Mouse (Mus musculus) cerebellum, adult 11-12 months (tissue): ENCODE results near the gene Tbxa2r.
A peak's percentile ranks its signal among the peaks of the same experiment; 100 is the strongest.

Source experiments
- DNase-seq: peaks from one replicate; pipeline ENCODE4 v3.0.0; 2022

Gene Tbxa2r

DNA sequence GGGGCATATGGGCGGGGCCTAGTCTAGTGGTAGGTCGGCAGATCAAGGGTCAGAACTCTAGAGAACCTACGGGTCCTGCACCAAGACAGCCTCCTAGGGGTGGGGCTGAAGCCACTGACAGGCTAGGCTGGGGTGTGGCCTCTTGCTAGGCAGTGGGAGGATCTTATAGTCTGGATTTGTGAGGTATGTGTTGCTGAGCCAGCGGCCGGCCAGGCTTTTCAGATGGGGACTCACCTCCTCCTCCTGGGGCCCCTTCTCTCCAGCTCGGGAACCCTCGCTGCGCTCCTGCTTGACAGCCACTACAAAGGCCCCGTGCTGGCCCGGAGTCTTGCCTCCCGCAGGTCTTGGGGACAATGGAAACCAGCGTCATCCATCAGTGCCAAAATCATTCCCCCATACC is 20.6 kb downstream of the Tbxa2r start:
- DNase-seq = peak; percentile 66

DNA sequence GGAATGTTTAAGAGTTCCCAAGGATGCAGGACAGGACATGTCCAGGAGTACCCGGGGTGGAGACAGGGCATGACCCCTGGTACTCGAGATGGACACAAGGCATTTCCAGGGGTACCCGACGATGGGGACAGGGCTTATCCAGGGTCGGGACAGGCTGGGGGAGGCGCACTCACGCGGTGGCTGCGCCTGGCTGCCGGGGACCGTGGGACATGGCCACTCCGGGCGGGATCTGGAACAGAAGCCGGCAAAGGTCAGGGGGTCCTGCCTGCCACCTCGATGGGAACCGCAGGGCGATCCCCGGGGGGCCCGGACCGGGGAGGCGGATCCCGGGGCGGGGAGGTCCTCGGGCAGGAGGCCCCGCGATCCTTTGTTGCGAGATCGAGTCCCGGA is 21.4 kb downstream of the Tbxa2r start:
- no peak for DNase-seq

DNA sequence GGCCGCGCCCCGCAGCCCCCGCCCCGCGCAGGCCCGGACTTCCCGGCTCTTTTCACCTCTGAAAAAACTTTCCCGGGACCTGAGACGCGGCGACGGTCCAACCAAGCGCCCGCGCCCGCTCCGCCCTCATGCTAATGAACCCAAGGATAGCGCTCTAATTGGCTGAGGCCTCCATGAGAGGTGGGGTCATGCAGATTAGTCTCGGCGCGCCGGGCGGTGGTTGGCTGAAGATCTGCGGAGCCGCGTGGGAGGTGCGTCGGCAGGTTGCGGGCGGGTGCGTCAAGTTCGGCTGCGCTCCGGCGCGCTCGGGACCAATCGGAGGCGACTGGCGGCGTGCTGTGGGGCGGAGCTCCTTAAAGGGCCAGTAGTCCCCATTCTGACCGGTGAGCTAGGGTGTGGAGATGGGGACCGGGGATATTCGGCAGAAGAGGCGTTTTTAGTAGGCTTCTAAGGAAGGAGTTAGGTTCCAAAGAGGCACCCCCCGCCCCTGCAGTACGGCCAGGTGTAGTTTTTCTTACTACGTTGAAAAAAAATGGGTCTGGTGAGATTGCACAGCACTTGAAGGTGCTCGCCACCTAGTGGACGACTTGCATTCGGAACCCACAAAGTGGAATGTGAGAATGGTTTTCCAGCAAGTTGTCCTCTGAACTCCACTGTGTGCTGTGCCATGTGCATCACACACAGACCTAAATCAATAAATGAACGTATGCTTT is 22.0 kb downstream of the Tbxa2r start, which contains the start of gene Hmg20b:
Hmg20b (minus strand) TSS at position 130 of the 713 bp plus-strand sequence.
- DNase-seq = peak; percentile 99

DNA sequence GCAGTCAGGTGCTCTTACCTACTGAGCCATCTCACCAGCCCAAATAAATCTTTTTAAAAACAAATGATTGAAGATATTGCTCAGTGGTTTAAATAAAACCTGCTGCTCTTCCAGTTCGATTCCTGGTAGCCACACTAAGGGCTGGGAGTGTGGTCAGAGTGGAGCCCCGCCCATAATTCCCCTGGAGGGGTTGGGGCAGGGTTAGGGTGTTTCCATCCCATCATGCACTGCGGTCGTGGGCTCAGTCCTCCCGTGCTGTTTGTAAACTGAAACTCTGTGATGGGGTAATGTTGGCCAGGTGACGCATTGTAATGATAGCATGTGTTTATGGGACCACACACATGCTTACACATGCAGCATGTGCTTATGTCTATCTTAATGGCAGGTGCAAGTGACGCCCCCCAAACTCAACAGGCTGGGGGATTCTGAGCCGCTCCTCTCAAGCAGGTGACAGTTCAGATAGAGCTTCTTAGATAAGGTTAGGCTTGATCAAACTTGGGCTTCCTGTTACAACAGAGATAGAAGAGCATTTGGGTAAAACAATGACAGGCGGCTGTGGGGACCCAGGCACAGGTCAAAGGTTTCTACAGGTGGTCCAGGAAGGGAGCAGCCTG is 23.3 kb downstream of the Tbxa2r start:
- peak; percentile 30 for DNase-seq

DNA sequence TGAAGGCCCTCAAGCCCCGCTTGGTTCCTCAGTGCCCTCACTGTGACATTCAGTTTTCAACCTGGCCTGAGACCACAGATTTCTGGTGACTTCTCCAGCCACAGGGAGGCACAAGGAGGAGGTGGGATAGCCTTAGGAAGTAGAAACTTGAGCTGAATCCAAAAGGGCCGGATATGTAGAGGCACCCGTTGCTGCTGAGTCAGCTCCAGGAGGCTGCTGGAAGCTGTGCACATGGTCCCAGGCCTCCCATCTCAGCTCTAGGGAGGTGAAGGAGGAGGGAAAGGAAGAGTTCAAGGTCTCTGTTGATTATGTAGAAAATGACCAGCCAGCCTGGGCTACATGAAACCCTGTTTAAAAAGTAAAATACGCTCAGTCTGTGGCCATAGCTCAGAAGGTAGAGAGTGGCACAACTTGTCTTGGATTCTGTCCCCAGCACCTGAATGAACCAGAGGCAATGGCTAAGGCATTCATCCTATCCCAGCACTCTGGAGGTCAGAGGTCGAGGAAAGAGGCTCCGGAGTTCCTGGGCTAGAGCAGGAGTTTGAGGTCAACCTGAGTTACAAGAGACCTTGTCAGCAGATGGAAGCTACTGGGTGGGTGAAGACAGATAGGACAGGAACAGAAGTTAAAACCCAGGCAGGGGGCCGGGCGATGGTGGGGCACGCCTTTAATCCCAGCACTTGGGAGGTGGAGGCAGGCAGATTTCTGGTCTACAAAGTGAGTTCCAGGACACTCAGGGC is 26.4 kb downstream of the Tbxa2r start:
- peak; percentile 40 for DNase-seq

DNA sequence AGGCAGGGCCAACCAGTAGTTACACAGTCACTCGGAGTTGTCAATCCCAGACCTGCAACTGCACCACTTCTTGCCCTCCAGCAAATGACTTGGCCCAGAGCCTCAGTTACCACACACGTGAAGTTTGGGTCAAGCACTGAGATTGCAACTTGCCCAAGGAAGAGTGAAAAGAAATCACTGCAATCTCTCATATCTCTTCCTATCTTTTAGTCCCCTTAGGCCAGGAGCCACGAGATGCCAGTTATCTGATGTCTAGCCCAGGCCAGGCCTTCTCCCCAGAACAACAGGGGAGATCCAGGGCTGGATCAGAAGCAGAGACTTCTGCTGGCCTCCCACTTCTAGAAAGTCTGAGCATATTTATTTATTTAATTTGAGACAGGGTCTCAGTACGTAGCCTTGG is 27.0 kb downstream of the Tbxa2r start:
- DNase-seq = no peak

DNA sequence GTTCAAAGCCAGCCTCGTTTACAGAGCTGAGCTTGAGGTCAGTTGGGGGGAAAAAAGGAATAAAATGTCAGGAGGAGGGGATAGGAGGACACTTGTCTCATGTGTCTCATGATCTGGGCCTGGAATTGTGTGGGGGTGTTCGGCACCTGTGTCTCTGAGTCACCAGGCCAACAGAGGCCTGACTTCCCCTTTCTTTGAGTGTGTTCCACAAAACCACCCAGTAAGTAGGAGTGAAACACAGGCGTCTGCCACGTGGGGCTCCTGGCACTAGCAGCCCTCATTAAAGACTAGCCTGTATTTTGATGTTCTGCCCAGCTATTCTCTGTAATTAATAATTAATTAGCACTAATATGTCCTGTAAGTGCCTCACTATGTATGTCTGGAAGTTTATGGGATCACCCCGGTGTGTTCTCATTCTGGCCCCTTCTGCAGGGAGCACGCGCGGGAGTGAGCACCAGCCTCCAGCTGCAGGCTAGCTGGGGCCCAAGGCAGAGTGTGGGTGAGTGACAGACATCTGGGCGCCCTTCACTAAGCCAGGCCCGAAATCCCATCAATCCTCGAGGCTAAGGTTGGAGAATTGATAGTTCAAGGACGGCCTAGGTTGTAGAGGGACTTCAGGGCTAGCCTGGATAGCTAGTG is 27.9 kb downstream of the Tbxa2r start:
- DNase-seq = peak; percentile 45

DNA sequence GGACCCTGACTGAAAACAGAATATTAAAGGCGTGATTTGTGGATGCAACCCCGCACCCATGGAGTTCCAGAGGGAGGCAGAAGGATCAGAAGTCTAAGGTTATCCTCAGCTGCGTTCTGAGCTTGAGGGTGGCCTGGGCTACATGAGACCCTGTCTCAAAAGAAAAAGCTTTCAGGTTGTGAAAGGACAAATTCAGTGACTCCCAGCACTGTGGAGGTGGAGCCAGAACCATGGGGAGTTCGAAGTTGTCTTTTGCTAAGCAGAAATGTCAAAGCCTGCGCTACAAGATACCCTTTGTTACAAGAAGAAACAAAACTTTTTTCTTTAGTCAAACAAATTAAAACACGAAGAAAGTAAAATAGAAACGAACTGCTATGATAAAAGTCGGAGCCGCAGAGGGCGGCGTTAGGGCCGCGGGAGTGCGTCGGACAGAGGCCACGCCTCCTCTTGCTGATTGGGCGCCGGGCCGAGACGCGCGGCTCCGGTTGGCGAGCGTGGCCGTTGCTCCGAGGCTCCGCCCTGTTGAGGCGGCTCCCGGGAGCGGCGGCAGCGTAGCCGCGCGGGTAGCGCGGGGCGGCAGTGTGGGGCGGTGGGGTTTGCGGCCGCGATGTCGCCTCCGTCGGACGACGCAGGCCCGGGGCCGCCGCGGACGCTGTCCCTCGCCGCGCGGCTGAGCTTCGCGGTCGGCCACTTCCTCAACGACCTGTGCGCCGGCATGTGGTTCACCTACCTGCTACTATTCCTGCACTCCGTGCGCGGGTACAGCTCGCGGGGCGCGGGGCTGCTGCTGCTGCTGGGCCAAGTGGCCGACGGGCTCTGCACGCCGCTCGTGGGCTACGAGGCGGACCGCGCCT is 28.7 kb downstream of the Tbxa2r start, which contains the start of gene Mfsd12:
Mfsd12 (plus strand) TSS at position 501 of the 854 bp plus-strand sequence.
- DNase-seq = peak; percentile 89

DNA sequence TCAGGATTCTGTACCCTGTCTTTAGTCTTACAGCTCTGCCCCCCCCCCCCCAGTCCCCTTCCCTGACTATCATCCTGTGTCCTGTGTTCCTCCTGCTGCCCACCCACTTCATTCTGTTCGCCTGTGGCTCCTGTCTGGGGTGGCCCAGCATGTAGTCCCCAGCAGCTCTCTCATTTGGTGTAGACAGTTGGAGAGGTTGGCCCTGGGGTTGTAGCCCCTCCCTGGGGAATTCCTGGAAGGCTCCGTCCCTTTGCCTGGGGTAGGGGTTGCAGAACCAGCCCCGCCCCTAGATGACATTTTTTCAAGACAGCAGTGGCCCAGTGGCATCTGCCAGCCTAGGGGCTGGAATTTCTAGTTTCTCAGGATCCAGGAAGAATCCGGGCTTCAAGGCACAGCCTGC is 29.7 kb downstream of the Tbxa2r start:
- DNase-seq = peak; percentile 60

DNA sequence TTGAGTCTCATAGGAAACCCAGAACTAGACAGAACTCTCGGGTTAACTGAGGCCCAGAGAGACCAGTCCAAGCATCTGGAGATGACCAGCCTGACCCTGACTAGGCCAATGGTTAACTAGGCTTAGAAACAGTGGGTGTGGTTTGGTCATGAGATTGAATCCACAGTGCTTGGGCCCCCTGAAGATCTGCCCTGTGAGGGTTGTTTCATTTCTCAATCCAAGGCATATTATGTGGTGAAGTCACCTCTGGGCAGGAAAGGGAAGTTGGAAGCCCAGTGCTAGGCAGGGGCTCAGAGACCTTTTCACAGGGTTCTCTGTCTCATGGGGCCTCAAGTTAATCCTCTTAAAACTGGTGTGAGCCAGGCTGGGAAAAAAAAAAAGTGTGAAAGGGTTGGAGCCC is 30.3 kb downstream of the Tbxa2r start:
- no peak for DNase-seq

DNA sequence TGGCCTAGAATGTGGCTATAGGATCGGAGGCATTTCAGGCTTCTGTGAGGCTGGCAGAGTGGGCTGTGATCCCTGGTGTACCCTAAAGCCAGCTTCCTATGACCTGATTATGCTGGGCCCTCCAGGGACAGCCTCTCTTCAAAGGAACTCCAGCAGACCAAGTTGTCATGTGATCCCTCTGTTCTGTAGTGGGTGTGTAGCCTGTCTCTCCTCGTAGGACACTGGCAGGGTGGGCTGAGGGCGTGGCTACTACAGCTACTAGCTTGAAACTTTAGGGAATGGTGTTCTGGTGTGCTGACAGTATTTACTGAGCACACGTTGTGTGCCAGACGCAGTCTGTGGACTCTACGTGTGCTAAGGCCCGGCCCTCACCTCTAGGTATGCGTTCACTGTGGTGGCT is 32.2 kb downstream of the Tbxa2r start:
- DNase-seq = no peak

DNA sequence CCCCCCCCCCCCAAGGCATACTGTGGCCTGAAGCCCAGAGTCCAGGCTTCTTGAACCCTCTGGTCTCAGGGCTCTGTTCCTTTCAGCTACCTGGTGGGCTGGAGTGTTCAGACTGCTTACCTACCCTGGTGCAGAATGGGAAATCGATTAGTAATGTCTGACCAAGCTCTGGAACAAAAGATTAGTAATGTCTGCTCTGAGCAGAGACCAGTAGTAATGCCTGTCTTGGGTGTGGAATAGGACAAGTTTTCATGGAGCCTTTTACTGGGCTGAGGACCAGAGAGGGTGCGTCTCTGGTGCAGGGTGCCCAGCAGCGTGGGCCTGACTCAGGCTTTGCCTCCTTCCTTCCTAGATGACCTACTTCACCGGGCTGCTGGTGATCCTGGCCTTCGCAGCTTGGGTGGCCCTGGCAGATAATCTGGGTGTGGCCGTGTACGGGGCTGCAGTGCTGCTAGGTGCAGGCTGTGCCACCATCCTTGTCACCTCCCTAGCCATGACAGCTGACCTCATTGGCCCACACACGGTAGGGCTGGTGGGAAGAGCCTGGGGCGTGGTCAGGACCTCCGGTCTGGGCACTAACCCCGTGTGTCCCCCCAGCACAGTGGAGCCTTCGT is 33.9 kb downstream of the Tbxa2r start:
- no peak for DNase-seq

DNA sequence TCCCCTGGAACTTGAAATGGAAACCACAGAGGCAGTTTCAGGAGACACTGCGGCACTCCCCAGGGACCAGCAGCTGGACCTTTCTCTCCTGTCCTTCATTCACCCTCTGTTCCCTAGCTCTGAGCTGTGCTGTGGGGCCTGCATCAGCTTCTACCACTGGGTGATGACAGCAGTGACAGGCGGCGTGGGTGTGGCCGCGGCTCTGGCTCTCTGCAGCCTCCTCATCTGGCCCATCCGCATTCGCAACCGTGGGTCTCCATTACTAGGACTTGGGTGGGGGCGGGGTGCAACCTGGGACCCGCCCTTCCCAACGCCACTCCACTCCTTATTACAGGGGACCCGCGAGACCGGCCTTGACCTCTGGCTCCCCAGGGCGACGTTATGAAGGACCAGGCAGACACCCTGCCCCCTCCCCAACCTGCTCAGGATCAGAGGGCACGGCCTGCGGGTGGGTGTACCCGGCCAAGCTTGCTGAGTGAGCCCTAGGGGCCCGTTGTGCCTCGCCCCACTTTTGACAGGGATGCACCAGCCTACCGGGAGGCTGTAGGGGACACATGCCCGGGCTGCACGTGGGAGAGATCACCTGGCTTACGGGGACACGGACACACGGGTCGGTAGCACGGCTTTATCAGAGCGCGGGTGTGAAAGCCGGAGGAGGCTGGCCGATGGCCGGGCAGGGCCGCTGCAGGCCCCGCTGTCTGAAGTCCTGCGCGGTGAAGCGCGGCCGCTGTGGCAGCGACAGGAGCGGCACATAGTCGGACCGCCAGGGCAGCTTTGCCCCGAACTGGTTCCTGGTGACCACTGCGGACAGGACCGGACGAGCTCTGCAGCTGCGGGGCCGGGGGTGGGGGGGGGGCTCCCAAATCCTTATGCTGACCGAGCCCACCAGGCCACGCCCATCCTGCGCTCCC is 35.2 kb downstream of the Tbxa2r start:
- no peak for DNase-seq

DNA sequence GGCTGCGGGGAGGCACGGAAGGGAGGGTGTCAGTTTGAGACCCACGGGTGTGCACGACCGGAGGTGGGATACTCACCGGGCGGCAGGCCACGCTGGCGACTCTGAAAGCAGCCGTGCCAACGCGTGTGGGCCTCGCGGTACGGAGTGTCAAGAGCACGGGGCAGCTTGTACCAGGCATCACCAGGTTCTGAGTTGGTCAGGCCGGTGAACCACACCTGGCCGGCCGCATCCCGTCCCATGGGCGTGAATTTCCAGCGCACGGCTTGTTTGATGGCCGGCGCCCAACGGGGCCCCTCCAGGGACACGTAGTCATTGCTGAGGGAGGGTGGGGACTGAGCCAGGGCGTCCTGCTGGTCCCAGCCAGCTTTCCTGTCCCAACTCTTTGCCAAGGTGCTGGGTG is 36.1 kb downstream of the Tbxa2r start:
- no peak for DNase-seq

DNA sequence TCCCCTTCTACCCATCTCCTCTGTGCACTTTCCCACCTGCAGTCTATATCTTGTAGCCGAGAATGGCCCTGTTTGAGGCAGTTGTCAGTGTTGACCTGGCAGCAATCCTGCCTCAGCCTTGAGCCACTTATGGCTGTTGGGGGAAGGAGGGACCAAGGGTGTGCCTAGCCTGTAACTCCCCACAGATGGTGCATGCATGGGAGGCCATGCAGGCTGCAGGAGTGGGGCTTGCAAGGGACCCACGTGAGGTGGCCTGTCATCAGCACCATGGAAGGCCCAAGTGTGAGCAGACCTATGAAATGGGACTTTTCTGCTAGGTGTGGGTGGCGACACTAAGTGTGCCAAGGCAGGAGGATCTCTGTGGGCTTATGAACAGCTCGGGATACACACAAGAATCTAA is 36.5 kb downstream of the Tbxa2r start:
- DNase-seq = no peak

DNA sequence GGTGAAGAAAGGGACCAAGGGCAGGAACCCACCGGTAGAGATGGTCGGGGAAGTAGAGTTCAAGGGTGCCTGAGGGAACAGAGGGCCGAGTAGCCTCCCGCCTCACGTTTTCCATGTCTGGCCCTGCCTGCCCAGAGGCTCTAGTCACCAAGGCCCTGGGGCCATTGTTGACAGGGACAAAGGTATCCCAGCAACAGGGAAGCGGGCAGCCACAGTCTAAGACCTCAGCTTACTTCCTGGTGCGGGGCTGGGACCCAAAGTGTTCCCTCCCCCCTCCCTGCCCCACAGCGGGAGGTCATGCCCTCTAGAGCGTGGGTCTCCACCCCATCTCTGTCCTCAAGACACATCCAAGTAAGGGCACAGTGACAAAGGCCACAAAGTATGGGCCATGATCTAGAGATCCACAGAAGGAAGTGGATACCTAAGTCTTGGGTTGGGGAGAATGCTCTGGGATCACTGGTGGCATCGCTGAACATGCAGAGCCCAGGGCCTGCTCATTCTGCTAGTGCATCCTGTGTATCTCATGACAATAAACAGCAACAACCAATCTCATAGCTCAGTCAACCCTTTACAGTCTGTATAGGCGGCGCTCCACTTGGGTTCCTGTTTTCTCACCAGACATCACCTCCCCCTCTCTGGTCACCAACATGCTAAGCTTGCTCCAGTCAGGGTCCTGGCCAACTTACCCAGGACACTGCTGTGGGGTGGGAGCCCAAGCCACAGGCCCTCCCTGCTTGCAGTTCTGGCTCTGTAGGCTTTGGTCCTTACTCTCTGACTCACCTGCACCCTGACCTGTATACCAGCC is 37.3 kb downstream of the Tbxa2r start, which contains the start of gene 4930404N11Rik:
4930404N11Rik (minus strand) TSS at position 145 of the 805 bp plus-strand sequence.
- no peak for DNase-seq

DNA sequence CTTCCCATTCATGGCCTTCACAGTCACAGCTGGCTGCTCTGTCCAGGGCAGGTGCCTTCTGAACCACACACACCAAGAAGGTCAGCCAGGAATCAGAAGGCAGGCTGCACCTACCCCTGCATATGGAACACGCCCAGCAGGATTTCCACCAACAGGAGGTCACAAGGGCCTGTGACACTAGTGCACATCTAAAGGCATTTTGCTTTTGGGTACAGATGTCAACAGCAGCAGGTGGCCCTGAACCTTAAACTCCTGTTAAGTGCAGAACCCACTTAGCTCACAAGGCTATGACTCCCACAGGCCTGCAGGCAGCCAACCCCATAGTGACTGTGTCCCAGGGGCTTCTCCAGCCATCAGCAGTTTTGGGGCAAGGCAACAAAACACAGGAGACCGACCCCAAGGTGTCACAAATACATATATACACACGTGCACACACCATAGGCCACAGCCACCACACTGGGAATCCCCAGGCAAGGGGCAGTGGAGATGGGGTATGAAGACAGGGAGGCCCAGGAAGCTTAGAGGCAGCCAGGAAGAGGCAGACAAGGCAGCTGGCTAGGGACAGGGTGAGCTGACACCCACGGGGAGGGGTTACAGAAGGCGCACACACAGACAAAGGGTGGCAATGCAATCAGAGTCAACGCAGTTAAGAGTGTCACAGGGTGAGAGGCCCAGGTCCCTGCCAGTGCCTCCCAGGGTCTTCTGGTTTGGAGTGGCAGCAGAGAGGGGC is 38.1 kb downstream of the Tbxa2r start:
- no peak for DNase-seq

DNA sequence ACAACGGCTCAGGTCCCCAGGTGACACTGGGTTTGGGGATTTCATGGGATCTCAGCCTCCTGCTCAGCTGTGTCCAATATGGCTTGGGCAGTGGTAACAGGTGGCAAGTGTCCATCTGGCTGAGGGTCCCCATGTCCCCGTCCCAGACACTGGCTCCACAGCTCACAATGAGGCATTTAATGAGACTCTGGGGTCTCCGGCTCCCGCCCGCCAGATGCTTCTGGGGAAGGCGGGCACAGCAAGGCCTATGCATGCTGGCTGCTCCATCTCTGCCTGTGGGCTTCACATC is 38.6 kb downstream of the Tbxa2r start:
- DNase-seq = no peak

DNA sequence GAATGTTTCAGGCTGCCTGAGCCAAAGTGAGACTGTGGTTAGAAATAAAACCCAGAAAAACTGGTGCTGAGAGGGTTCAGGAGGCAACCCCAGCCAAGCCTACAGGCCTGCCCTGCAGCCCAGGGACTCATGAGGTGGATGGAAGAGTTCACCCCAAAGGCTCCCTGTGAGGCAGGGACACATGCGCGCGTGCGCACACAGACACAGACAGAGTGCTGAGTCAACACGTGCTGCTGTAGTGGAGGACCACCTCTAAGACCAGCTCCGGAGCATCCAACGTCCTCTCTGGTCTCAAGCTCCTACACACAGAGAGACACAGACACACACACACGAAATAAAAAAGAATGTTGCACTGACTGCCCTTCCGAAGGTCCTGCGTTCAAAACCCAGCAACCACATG is 46.8 kb downstream of the Tbxa2r start:
- no peak for DNase-seq
